Mouse (Mus musculus) 416B (cell line): ENCODE measurements around the gene Polr2c.

Experiments used
- DNase-seq: peaks from one replicate; pipeline ENCODE4 v3.0.0; 2011; ENCODE audit warnings: low read depth

The Polr2c gene

DNA sequence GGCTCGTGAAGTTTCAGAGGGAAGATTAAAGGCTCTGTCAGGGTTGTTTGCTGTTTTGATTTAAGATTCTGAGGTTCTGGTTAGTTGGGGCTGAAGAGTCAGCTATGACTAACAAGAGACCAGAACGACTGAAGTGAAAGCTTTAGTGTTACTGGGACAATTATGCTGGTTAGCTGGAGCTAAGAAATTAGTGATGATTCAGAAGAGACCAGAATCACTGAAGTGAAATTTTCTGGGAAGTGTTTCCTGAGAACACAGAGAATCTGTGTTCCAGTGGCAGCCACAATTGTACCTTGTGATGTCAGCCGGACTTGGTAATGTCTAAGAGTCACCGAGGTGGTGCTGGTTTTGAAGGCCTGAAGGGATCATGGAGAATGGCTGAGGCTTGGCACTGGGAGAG lies 23.5 kb downstream of the Polr2c start:
- no peak for DNase-seq

DNA sequence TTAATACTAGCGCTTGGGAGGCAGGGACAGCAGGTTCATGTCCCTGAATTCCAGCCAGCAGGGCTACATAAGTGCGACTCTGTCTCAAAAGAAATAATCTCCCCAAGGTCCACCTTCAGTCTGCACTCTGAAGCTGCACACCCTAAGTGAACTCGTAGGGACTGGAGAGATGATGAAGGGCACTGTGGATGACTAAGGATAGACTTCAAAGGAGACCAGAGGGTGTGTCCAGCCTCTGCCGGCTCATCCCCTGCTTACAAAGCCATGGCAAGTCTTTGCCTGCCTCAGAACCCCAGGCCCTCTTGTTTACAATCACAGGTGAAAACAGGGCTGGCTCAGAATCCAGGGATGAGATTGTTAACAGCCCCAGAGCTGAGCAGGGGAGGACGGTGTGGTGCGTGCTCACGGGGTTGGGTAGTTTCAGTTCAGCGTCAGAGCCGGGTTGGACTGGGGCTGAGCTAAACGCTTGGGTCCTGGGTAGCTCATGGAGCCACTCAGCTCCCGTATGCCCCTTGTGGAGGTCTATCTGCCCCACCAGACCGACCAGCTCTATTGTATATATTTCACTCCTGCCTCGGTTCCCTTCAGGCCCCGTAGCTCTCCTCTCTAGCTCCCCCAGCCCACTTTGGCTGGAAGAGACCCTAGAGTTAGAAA lies 31.3 kb downstream of the Polr2c start:
- no peak for DNase-seq

DNA sequence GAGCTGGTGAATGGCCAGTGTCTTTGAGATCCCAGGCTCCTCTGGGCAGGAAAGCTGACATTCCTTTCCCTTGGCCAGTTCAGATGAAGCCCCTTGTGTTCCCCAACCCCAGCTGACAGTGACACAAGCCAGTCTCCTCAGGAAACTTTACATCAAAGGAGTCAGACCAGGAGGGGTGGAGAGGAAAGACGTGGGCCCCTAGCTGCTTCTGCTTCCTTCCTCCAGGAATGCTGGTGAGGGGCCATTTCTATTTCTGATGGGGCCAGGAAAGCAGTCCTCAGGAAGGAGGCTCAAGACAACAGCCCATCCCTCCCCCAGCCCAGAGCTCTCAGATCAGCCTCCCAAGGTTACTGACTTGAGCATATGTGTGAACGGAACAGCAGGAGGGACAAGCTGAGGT lies 35.7 kb downstream of the Polr2c start:
- no peak for DNase-seq

DNA sequence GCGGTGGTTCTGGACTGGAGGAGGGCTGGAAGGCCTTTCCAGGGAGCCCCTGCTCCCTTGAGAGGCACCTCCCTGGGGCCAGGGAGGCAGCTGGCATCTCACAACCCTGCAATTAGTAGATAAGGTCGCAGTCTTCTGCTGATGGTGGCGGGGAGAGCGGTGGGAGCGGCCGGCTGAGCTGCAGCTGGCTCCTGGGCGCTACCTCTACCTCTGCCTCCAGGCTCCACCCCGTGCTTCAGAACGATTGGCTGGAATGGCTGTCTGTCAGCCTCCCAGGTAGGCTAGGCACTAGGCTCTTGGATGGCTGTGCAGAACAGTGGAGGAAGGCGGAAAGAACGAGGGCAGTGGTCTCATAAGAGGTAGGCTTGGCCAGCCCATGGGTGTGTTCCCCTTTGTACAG lies 42.0 kb downstream of the Polr2c start:
- no peak for DNase-seq

DNA sequence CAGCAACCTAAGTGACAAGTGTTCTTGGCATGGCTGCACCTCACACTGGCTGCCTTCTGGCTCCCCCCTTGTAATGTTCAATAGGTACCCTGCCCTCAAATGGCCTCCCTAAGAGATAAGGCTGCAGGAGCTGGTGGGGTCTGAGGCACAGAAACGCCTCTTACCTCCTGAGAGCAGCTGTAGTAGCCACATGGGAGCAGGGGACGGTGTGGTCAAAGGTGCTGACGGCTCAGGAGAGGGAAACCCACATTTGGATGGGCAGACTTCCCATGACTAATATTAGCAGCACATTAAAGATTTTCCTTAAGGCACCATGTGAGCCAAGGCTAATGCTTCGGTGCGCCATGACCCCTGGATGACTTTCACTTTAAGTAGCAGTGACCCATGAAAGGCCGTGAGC lies 43.4 kb downstream of the Polr2c start:
- no peak for DNase-seq

DNA sequence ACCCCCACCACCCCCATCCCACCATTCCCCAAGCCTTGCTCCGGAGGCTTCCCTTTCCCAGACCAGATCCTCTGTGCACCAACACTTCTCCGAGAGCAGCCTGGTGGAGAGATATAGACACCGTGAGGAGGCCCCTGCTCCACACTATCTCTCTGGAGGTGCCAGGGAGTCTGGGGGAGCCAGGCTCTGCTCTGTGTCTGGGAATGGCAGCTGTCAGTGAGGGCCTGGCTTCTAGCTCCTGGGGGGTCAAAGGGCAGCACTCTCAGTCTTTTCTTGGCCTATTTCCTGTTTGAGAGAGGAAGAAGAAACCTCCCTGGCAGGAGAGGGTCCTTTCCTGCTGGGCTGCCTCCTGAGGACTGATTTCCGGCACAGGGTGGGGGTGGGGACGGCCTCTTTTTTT lies 43.8 kb downstream of the Polr2c start:
- no peak for DNase-seq

DNA sequence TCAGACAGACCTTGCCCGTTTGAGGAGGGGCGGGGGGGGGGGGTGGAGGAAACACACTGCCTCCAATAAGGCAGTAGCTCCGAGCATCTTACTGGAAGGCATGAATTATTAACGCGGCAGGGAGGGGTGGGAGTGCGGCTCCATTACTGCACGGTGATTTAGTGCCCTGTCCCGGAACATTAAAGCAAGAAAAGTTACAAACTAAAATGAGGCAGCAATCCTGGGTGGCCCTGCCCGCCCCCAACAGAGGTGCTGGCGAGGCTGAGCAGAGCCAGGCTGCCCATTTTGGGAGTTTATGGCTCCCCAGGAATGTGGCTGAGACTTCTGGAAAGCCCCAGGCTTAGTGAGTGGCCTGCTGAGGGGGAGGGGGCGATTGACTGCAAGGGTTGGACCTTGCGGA lies 46.5 kb downstream of the Polr2c start:
- no peak for DNase-seq

DNA sequence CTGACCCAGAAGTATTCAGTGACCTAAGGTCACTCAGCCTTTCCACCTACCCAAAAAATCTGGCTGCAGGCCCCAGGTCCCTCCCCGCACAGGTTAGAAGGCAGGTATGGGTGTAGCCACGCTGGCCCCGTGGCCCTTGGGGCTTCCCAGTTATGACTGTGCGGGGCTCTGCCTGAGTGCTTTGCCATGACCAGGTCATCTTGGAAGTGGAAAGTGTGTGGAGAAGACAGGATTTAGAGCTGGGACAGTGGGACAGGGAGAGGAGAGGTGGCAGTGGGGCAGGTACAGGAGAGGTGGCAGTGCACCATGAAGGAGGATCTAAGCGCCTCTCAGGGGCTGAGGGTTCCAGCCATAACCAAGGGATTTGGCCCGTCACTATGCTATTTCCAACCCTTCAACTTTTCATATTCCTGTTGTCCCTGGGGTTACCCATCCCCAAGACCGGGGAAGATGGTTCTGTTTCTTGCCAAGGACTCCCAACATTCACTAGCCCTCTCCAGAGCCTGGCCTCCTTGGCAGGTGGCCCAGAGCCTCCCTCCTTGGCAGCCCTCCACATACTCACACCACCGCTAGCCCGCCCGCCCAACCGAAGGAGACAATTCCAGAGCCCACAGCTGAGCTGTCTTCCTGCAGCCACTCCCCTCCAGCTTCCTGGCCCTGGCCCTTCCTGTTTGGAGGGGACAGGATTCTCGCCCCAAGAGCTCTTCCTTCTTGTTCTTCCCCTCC lies 47.4 kb downstream of the Polr2c start:
- peak; percentile 68 for DNase-seq

DNA sequence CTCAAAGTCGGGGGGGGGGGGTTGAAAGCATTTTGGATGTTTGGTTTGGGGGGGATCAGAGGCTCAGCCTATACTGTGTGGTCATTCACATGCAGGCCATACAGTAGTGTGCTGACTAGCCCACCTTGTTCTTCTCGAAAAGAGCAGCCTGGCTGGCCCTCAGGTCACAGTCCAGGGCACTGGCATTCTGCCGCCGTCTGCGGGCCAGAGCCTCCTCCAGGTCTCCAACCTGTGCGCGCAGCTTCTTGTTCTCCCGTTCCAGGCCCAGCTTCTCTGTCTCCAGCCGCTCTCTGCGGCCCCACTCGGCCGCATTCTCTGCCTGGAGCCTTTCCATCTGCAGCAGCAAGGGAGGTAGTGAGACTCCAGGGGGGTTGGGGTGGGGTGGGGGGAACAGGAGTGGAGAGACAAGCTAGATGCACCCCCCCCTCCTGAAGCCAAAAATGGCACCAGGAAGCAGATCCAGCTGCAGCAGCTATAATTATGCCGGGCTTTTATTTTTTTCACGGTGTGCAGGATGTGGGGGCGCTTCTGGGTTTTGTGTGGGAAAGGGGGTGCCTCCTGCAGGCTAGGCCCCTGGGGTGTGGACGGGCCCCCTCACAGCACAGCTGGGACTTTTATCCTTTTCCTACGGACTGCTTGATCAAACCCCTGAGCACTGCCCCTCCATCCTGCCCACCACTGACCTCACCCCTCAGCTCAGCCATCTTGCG lies 50.5 kb downstream of the Polr2c start:
- no peak for DNase-seq

DNA sequence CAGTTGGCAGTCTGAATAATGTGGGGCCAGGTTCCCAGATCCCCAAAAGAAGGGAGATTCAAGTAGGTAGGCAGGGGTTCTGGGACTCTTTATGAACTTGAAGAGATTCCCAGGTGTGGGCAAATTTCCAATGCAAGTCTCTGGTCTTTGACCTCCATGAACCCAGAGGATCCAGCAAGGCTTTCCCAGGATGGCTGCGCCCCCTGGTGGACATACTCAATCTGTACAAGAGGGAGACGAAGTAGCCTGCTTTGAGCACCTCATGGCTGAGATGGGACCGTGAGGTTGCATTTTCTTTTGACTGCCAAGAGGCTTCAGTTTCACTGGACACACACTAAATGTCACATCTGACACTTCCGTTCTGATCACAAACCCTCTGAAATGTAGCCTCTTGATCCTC lies 51.6 kb downstream of the Polr2c start:
- peak; percentile 86 for DNase-seq

DNA sequence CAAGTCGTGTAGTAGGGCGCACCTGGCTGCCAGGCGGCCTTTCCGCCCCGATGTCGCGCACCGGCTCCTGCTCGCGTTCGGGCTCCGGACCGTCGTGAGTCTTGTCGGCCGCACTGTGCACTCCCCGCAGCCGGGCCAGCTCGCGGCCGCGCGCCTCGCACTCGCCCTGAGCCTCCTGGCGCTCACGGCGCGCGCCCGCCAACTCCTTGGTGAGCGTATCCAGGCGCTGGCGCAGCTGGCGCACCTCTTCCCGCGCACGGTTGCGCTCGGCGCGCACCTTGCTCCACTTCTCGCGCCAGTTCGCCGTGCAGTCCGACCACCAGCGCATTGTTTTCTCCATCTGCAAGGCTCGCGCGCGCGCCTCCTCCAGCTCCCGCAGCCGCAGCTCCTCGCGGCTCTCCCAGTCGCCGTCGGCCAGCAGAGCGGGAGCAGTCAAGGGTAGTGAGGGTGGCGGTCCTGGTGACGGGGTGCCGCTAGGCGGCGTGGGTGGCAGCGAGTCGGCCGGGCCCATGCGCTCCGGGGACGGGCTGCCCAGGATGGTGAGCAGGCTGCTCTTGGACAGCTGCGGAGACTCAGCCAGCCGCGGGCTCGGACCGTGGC lies 55.9 kb downstream of the Polr2c start:
- DNase-seq: no peak

DNA sequence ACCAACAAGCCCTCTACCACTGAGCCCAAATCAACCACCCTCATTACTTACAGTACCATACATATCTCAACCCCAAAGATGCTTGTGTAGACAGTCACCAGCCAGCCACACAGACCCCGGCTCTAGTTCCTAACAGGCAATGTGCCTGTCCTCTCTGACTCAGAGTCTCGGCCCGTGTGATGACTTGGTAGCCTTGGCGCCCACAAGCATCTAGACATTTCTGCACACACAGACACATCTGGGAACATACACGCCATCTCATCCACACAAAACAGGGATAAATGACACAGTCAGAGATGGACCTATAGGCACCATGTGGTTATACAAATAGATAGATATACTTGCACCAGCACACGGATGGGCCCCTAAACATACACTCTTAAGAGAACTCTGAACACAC lies 57.0 kb downstream of the Polr2c start:
- no peak for DNase-seq

DNA sequence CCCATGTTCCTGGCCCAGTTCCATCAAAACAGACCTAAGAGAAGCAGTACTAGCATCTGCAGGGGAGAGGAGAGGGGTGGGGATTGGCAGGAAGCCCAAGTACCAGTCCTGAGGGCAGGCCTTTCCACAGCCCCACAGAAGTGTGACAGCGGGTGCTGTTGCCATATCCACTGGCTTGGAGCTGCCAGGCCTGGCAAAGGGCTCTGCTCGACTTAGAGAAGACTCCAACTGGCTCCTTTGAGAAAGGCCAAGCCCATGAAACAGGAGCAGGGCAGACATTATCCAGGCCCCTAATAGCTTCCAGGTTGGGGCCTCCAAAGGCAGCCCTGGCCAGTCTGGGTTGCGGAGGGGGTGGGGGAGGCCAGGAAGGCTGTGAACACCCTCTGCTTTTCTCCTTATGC lies 57.5 kb downstream of the Polr2c start:
- DNase-seq: peak; percentile 61

DNA sequence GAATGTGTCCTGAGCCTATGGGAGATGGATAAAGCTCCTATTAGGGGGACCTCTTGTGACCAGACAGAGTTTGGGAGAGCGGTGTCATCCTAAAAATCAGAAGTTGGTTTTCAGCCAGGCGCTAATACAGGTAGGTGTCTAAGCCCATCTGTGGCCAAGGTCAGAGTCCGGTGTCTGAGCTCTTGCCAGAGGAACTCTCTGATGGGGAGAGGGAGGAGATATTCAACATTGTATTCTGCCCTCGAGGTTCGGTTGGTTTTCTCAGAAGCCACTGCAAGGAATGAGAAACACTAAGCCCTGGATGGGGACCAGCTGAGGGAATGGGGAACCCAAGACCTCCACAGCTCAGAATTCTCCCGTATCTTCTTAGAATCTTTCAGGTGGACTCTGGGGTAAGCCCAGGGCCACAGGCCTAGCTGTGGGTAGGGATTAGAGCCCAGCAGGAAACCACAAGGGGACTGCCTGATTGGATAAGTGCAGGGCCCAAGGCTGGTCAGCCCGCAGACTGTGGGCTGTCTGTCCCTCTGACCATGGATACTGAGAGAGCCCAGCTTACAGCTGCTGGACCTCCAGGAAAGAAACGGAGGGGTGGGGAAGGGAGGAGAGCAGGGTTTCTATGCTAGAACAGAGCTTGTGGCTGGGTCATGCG lies 59.2 kb downstream of the Polr2c start:
- peak; percentile 86 for DNase-seq

DNA sequence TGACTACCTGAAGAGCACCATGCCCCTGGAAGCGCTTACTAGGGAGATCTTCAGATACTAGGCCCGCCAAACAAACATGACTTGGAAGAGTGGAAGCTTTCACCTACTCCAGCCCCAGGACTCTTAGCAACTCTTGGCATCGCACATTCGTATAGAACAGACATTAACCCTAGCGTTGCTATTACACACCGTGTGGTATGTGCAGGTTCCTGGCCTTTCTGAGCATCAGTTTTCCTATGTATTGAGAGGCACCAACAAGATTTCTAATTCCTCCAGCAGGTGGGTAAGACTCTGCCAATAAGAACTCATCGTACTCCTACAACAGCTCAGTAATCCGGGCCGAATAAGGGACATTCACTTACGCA lies 59.7 kb downstream of the Polr2c start:
- no peak for DNase-seq

DNA sequence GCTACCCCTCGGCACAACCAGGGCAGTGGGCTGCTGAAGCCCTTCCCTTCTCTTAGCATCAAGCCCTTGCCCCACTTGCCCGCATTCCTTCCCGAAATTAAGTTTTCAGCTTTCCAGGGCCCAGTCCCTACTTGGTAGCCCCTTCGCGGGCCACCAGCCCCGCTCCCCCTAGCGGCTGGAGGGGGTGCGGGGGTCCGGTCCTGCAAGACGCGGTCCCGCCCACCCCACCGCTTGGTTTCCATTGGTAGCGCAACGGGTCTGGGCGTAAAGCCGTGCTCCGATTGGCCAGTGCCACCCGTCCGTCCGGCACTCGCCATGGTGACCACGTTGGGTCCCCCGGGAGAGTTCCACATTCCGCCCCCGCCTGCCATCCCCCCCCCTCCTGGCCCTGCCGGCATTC lies 60.1 kb downstream of the Polr2c start:
- peak; percentile 80 for DNase-seq

DNA sequence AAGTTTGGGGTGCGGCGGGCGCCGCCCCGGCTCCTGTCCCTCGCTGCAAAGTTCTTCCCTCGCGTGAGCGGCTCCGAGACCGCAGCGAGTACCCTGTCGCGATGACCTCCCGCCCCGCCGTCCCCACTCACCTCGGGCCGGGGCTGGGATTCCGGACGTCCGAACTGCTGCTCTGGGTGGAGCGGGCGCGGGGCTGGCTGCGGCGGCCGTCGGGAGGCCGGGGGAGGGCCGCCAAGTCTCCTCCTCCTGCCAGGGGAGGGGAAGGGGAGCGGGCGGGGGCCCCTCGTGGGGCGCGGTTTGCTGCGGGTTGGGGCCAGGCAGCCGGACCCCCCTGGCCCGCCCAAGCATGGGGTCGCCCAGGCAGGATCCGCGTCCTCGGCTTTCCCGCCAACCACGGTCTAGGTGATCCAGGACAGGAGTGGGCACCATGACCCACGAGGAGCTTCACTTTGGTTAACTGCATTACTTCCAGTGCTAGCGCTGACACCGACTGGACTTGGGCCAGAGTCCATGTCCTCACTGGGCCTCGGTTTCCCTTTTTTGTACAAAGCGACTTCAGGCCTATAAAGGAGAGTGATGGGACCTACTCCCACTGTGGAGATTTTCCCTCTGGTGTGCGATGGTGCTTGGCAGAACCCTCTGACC lies 60.7 kb downstream of the Polr2c start, which contains the start of gene Ccdc102a:
Gene Ccdc102a, minus strand, starts transcription at position 248 of the 645 bp plus-strand sequence.
- no peak for DNase-seq

DNA sequence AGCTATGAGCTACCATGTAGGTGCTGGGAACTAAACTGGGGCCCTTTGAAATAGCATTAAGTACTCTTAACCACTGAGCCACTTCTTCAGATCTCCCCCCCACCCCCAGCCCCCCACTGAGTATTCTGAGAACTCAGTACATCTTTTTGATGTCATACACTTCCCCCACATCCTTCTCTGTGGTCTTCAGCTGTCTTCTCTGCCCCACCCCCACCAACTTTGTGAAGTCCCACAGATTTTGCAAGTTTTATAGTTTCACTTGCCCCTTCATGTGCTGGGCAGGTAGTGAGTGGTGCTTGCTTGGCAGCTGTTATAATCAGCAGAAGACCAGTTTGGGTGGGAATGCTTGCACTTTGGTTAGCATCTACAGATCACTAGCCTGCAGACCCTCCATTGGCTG lies 62.0 kb downstream of the Polr2c start:
- DNase-seq: no peak

DNA sequence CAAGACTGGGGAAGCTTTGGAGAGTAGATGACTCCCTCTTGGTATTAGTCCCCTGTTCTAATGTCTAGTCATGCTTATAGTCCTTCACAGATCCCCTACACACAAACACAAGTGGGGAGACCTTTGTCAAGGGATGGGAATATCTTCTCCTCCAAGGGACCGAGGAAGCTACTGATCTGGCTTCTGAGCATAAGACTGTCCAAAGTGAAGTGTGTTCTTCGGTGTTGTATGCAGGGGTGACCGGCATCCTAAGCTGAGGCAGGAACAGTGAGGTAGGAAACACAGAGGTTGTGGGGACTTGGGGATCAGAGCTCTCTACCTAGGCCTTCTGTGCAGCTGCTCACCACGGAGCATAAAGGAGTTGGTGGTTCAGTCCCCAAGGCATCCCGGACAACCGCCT lies 64.9 kb downstream of the Polr2c start:
- no peak for DNase-seq

DNA sequence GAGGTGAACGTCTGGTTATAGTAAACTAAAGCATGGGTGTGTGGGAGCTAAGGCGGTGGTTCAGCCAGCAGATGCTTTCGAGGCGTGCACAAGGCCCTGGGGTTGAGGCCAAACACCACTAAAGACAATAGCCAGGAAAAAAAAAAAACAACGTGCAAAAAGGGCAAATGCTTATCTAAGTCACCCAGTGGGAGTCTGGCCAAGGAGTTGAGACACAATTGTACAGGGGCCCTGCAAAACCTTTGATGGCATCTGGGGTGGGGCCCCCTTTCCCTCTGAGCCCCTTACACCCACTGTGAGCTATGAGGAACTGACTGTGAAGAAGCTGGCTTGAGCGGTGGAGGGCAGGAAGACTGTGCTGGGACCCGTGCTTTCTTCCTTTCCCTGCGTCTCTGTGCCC lies 65.4 kb downstream of the Polr2c start:
- DNase-seq: no peak
